Mouse (Mus musculus) left cerebral cortex, postnatal 36 days (tissue): ENCODE measurements around the gene Nwd1. TPM values are rescaled to one million over a fixed set of nuclear protein-coding genes. Genes with fewer than 3 reads are reported as not detected.
"Not testable (repeated sequence)": the region's sequence is repeated elsewhere in the genome, so short reads cannot be mapped to it uniquely, and the experiment has no call there.

Source experiments
- DNase-seq, 2 experiments: peaks; one replicate each; pipeline ENCODE4 v3.0.0; 2021 to 2022; ENCODE audit warnings: low spot score in 2 of 2, mixed read lengths in 1 of 2
- intact Hi-C: fragments of 180-260 bp; cut with DNase I; formaldehyde crosslinking; loops from one replicate; pipeline ENCODE4 v1.15.1; 2025
- total RNA-seq, 2 experiments: library from RNA; stranded (reverse); gene quantifications; 2 replicates each; pipeline ENCODE4 v1.2.3; 2021

The Nwd1 gene
- 10 to 100 TPM; 40.5 to 48.4 TPM for total RNA-seq

DNA sequence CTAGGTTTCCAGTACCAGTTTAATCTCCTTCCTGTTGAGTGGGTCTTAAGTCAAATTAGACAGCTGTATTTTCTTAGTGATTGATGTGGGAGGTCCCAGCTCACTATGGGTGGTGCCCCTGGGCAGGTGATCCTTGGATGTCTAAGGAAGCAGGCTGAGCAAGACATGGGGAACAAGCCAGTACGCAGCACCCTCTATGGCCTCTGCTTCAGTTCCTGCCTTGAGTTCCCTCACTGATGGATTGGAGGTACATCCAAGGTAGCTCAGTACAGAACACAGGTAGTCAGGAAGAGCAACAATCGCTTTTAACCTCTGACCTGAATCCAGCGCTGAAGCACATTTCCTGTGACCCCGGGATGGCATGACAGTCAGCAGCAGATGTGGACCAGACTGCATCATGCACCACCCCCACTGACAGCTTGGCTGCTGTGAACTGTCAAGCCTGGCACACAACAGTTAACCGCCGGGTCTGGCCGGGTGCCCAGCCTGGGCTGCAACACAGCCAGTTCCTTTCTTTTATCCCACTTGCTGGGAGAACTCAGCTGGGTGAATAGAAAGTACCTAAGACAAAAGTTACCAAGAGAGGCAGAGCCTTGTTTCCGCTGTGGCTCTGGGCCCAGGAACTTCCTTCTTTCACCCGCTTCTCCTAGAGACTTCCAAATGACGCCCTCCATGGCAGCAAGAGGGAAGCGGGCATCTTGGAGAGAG lies at the start of gene Nwd1:
Gene Nwd1, plus strand, starts transcription at position 652 of the 708 bp plus-strand sequence.
- intact Hi-C loops, result no loop called here
- DNase-seq, result peak; percentile 84 to 87

- intact Hi-C loops, result no loop called here
- DNase-seq, result no peak
Measured at GRCm38 (mm10) chr8:72642885-72643284, 3.6 kb upstream of the Nwd1 start.

GRCm38 (mm10) chr8:72644601-72645000 lies 1.9 kb upstream of the Nwd1 start:
- DNase-seq, result peak; percentile 49 to 62
- intact Hi-C loops, result no loop called here

DNA sequence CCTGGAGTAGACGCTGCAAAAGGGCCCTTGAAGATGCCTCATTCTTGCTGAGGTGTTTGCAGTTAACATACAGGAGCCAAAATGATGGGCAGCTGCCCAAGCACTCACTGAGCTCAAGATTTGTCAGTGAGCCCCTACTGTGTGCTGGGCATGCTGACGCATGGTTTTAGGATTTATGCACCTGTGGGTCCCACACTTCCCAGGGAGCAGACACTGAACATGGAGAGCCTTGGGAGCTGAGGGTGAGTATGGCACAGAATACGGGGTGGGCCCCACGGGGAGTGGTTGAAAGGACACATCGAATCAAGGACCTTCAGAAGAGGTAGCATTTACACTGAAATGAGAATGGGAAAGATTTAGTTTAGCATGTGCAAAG lies 245 bp downstream of the Nwd1 start:
- intact Hi-C loops, result no loop called here
- no peak for DNase-seq

DNA sequence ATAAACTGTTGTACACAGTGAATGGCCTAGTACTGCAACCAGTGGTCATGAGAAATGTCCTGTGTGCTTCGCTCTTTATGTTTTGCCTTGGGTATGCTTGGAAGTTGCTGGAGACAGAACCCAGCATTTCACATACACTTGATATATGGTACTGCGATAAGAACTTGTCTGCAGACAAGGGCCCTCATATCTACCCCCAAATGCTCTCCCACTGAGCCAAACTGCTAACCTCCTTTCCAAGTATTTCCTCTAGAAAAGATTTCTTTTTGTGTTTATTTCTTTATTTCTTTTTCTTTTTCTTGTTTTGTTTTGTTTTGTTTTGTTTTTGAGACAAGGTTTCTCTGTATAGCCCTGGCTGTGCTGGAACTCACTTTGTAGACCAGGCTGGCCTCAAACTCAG lies 4.2 kb downstream of the Nwd1 start:
- DNase-seq, result no peak
- intact Hi-C loops, result no loop called here

DNA sequence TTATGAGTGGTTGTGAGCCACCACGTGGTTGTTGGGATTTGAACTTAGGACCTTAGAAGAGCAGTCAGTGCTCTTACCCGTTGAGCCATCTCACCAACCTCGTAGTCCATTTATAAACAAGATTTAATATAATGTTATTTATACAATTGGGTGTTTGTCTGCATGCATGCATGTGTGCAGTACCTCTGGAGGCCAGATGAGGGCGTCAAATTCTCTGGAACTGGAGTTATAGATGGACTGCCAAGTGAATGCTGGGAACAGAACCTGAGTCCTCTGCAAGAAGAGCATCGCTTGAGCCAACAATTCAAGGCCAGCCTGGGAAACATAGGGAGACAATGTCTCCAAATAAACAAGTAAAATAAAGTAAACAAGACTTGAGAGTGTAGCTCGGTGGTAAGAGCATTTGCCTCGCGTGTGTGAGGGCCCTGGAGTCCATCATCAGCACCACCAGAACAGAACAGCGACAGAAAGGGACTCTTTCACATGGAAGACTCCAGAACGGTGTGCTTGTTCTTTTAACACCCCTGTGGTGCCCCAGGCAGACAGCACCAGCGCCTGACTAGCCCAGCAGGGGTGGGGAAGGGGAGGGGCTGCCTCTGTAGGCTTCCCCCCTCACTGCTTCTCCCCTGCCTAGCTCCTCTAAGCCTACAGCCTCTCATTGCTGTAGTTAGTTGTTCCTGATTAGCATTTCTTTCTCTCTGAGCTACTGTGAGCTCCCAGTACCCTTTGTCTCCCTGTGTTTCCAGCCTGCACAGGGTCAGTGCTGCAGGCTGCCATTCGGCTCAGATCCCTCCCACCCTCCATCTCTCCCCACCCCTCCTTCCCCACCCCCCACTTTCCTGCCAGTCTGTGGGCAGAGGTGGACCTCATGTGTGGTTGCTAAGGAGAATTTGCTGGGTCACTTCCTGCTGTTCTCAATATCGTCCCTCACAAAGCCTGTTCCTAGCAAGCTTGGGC lies 8.3 kb downstream of the Nwd1 start:
- intact Hi-C loops, result no loop called here
- peak; percentile 18 to 19 for DNase-seq

- intact Hi-C loops, result no loop called here
- no peak for DNase-seq
Measured at GRCm38 (mm10) chr8:72655522-72655912, 9.0 kb downstream of the Nwd1 start.

DNA sequence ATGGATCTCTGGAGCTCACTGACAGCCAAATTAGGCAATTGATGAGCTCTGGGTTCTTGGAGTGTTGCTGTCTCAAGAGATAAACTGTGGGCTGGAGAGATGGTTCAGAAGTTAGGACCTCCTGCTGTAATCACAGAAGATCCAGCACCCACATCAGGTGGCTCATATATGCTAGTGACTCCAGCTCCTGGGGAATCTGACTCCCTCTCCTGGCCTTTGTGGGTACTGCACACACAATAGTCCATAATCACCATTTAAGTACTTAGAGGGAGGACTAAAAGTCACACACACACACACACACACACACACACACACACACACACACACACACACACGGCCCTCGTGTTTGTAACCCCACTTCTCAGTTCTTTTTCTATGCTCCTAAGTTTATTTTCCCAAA lies 13.5 kb downstream of the Nwd1 start:
- intact Hi-C loops, result no loop called here
- no peak for DNase-seq

- intact Hi-C loops, result no loop called here
Measured at GRCm38 (mm10) chr8:72664107-72664652, 17.7 kb downstream of the Nwd1 start.

GRCm38 (mm10) chr8:72664757-72665156 lies 18.2 kb downstream of the Nwd1 start:
- no peak for DNase-seq
- intact Hi-C loops, result no loop called here

More at GRCm38 (mm10) chr8:72664107-72664652, 17.7 kb downstream of the Nwd1 start:
- no peak for DNase-seq

- DNase-seq, result no peak
- intact Hi-C loops, result no loop called here
Measured at GRCm38 (mm10) chr8:72665405-72665804, 18.9 kb downstream of the Nwd1 start.

DNA sequence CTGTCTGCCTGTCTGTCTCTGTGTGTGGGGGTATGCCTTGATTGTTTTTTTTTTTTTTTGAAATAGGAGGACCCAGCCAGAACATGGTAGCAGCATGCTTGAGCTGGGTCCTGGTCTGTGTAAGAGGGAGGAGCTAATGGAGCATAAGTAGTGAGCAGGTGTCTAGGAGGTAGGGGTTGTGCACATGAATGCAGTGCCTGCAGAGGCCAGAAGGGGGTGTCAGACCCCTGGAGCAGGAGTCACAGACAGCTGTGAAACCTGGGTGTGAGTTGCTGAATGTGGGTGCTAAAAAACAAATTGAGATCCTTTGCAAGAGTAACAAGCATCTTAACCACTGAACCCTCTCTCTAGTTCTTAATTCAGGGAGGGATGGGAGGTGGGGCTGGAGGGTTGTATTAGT lies 22.4 kb downstream of the Nwd1 start:
- no peak for DNase-seq
- intact Hi-C loops, result no loop called here

- intact Hi-C loops, result no loop called here
- no peak for DNase-seq
Measured at GRCm38 (mm10) chr8:72672802-72673201, 26.3 kb downstream of the Nwd1 start.

DNA sequence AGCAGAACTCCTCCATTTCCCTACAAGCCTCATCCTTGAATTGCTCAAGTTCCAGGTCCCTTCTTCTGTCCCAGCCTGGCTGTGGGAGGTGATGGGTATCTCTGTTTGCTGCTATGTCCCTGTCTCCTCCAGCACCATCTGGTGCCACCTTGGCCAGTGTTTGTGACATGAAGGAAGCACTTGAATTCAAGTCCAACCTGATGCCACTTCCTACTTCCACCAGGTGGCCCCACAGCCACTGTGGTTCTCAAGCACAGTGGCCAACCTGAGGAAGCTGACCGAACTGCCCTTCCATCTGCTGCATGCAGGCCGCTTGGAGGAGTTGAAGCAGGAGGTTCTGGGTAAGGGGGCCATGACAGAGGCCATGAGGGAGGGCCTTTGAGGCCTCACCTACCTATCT lies 27.7 kb downstream of the Nwd1 start:
- DNase-seq, result peak in 1 of 2 experiments; percentile 19
- intact Hi-C loops, result no loop called here

GRCm38 (mm10) chr8:72676436-72676835 lies 29.9 kb downstream of the Nwd1 start:
- no peak for DNase-seq
- intact Hi-C loops, result no loop called here

- intact Hi-C loops, DNase-seq: not testable (repeated sequence)
Measured at GRCm38 (mm10) chr8:72676844-72677243, 30.3 kb downstream of the Nwd1 start.

GRCm38 (mm10) chr8:72677331-72677730 lies 30.8 kb downstream of the Nwd1 start:
- intact Hi-C loops, result no loop called here
- no peak for DNase-seq

- intact Hi-C loops, result loop anchor here (2.0 kb wide), 1 partner anchor 67 kb away; no protein-coding TSS in a partner anchor
- DNase-seq, result peak; percentile 65 to 72
Measured at GRCm38 (mm10) chr8:72680133-72680532, 33.6 kb downstream of the Nwd1 start.

- intact Hi-C loops, result no loop called here
- DNase-seq, result peak; percentile 31 to 32
Measured at GRCm38 (mm10) chr8:72682051-72682687, 35.7 kb downstream of the Nwd1 start.

DNA sequence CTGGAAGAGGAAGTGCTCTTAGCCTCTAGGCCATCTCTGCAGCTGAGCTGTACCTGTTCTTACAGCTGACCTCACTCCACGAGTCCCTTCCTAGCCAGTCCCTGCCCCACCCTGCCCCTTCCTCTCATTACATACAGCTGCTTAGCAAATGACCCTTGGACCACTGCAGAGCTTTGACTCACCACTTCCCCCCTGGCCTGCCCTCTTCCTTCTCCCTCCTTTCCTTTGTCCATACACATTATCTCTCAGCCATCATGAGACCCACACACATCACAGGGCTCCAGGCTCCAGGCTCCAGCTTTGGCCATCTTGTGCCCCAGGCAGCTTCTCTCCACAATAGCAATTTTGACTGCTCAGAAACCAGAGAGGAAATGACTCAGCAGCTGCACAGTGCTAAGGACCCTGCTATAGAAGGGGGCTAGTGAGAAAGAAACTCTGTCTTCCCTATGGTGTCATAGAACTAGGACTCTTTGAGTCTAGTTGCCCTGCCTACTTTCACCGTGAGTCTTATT lies 36.6 kb downstream of the Nwd1 start:
- intact Hi-C loops, result no loop called here

More for the DNA sequence above, 36.6 kb downstream of the Nwd1 start:
- no peak for DNase-seq
